Mouse (Mus musculus): ENCODE data around the gene Gm42791.

Gene Gm42791

GRCm38 (mm10) chr5:148924586-148924985 lies 70.4 kb downstream of the Gm42791 start:
- DNase-seq (ENCODE audit: low spot score): no peak

GRCm38 (mm10) chr5:148924051-148924450 lies 70.9 kb downstream of the Gm42791 start:
- DNase-seq (ENCODE audit: low spot score): no peak

- DNase-seq (ENCODE audit: low spot score): no peak
Measured at GRCm38 (mm10) chr5:148923408-148923807, 71.5 kb downstream of the Gm42791 start.

DNA sequence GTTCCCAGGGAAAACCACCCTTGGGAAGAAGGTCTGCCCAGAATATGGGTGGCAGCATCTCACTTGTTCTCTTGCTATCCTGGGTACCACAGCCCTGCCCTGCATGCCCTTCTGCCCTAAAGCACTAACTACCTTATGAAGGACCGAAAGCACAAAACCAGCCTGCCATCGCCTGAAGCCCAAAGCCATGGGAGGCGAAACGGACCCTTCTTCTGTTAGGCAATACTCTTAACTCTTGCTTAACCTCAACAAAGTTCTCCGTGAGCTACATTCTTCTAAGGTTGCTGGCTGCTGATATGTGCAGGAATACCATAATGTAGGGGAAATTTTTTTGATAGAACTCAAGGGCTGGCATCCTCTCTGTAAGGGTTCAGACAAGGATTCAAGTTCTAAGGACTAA lies 72.2 kb downstream of the Gm42791 start:
- DNase-seq (ENCODE audit: low spot score): no peak

DNA sequence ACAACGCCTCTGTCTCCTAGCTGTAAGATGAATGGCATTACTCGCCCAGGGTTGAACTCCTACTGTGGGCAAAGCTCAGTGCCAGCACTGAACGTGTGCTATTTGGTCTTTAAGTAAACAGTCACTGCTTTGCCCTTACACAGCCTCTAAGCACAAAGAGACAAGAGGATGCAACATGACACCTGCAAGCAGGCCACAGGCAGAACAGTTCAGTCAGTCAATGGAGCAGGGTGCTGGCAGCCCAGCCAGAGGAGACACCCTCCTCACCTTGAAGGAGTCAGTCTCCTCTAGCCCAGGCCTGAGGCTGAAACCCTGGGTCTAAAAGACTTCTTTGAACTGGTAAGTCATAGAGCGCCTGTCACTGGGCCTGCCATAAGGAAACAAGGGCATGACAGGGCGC lies 76.9 kb downstream of the Gm42791 start:
- DNase-seq (ENCODE audit: low spot score): no peak

DNA sequence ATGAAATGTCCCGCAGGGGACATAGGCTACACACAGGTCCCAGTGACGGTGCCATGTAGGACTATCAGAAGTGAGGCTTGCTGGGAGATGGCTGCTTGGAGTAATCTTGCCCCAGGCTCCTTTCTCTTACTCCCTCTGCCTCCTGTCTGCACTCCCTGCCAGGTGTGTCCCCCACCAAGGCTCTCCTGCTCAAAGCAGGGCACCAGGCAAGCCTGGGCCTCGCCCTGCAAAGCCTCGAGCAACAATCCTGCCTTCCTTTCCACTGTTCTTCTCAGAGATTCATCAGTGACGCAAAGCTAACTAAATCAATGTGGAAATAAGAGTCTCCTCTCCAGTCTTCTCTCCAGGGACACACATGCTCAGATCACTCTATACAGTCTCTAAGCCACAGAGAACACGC lies 78.2 kb downstream of the Gm42791 start:
- no peak for DNase-seq (ENCODE audit: low spot score)

- no peak for DNase-seq (ENCODE audit: low spot score)
Measured at GRCm38 (mm10) chr5:148912262-148912661, 82.7 kb downstream of the Gm42791 start.

- no peak for DNase-seq (ENCODE audit: low spot score)
Measured at GRCm38 (mm10) chr5:148910066-148910465, 84.9 kb downstream of the Gm42791 start.

GRCm38 (mm10) chr5:148909402-148909801 lies 85.5 kb downstream of the Gm42791 start:
- no peak for DNase-seq (ENCODE audit: low spot score)

GRCm38 (mm10) chr5:148909057-148909395 lies 85.9 kb downstream of the Gm42791 start:
- no peak for DNase-seq (ENCODE audit: low spot score)

- DNase-seq (ENCODE audit: low spot score): no peak
Measured at GRCm38 (mm10) chr5:148908191-148909056, 86.5 kb downstream of the Gm42791 start.

DNA sequence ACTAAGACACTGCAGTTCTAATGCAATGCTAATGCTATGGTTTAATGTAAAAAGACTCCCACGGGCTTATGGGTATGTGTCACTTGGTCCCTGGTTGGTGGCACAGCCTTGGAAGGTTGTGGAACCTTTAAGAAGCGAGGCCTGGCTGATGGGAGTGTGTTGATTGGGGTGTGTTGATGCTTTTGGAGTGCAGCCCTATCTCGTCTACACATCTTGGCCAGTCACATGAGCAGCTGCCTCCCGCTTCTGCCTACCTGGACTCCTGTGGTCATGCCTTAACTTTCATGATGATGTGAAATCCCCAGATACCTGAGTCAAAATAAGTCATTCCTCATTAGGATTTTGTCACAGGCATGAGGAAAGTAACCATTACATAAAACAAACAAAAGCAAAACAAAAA lies 88.6 kb downstream of the Gm42791 start:
- DNase-seq (ENCODE audit: low spot score): no peak

DNA sequence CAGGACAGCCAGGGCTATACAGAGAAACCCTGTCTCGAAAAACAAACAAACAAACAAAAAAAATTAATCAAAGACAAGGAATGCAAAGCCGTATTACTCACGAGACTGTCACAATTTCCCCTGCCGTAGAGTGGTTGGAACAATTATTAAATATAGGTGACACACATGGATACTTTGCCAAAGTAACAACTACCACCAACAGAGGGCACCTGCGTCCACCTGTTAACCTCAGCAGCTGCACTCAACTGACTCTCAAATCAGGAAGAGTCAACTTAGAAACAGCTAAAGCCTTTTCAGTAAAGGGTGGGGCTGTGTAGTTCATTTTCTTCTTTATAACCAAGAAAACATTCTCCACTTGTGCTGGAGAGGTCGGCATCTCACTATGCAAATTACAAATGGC lies 90.1 kb downstream of the Gm42791 start:
- no peak for DNase-seq (ENCODE audit: low spot score)

GRCm38 (mm10) chr5:148899361-148899760 lies 95.6 kb downstream of the Gm42791 start:
- no peak for DNase-seq (ENCODE audit: low spot score)

DNA sequence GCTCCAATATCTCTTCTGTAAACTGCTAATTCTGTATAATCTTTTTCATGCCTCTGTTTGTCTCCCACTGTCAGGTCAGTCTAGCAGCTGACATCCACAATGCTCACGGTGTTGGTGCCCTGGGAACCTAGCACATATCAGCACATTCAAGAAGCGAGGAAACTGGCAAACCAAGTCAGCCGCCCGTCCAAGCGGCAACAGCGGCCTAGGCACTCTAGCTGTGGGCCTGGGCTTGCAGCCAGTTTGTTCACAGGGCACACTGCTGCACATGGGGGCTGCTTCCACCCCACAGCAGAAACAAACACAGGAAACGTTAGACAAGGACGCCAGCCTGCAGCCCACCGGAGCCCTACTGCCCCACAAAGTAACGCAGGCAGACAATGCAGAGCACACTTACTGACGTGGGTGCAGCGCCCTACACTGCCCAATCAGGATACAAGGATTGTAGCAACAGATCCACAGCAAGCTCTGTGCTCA lies 97.0 kb downstream of the Gm42791 start:
- no peak for DNase-seq (ENCODE audit: low spot score)

GRCm38 (mm10) chr5:148897069-148897702 lies 97.8 kb downstream of the Gm42791 start:
- no peak for DNase-seq (ENCODE audit: low spot score)

DNA sequence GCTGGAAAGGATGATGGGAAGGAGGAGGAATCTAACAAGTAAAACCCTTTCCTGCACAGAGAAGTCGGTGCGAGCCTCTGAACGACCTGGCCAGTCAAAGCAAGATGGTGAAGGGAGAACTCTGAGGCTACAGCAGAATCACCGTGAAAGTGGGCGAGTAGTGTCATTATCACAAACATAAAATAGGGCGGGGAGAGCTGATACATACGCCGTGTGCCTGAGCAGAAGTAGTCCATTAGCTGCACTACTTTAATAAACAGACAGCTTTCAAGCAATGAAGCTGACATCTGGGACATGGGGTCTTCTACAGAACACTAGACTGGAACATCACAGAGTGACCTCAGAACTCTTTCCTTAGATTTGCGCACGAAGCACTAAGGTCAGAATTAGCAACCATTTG lies 98.4 kb downstream of the Gm42791 start:
- no peak for DNase-seq (ENCODE audit: low spot score)

DNA sequence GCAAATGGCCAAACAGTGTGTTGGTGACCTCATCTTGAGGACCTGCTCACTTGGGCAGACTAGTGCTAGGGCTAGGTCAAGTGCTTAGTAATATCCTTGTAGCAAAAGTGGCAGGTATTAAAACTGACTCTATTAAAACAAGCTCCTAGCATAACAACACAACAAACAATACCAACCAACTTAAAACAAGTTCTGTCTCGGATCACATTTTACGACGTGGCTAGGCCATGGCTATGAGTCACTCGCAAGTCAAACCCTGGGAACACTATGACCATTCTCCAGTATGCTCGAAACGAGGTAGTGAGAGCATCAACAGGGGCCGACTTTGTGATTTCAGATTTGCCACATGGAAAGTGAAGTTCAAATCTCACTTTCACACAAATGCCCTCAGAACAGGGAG lies 99.1 kb downstream of the Gm42791 start:
- DNase-seq (ENCODE audit: low spot score): no peak

GRCm38 (mm10) chr5:148895034-148895433 lies 99.9 kb downstream of the Gm42791 start:
- DNase-seq (ENCODE audit: low spot score): no peak

DNA sequence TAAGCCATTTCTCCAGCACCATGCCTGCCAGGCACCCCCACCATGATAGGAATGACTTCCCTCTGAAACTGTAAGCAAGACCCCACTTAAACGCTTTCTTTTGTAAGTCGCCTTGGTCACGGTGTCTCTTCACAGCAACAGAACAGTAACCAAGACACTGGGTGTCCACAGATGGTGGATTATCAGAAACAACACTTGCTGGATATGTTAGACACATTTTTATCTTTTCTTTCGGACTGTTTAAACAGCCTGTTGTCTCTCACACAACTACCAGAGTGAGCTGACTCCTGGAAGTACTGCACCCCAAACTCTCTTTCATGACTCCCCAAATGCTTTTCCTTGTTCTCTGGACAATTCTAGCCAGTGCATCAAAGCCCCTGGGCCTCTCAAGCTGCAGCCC lies 104.7 kb downstream of the Gm42791 start:
- no peak for DNase-seq (ENCODE audit: low spot score)

DNA sequence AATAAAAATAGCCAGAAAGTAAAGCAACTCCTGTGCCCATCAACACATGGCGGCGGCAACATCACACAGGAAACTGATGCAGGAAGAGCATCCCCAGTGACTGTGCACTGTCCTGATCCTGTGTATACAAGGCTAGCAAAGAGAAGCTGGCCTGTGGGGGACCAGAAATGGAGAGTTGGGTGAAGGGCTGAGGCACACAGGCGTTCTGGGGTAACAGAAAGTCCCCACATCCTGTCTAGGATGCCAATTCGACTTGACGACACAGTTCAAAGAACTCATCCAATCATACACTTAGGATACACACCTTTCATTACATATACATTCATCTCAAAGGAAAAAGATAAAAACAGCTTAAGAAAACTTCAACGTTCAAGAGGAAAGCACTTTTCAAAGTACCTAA lies 106.9 kb downstream of the Gm42791 start:
- no peak for DNase-seq (ENCODE audit: low spot score)

- no peak for DNase-seq (ENCODE audit: low spot score)
Measured at GRCm38 (mm10) chr5:148885821-148886609, 108.9 kb downstream of the Gm42791 start.

DNA sequence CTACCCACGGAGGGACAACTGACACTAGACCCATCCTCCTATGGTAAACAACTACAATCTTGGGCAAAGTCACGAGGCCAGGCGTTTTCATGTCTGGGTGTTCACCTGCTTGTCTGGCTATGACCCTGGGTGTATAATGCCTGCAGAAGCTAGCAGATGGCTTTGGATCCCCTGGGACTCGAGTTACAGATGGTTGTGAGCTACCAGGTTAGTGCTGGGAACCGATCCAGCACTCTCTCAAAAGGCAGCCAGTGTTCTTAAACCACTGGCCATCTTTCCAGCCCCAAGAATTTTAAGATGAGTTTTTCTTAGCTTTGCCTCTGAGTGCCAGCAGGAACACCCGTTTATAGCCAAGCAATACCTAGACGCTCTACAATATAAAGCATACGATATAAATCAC lies 111.3 kb downstream of the Gm42791 start:
- no peak for DNase-seq (ENCODE audit: low spot score)
